Mouse (Mus musculus): ENCODE measurements at regions not wholly inside any gene's neighbourhood (a gene's known extent, or its start where the extent isn't known, plus 50 kb on each side); places are given as distances from the start of the nearest gene placed in this dataset.

DNA sequence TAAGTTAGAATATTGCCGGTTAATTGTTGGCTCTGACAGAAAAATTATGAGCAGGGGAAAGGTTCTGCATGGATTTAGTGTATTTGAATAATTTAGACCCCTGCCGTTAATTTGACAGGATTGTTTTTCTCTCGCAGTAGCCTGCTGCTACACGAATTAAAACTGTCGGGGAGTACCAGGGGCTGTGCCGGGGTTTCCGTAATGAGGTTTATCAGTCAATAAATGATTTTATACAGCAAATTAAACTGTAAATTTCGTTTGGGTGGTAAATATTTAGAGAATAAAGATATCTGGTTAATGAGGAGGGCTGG is 339.8 kb upstream of the Dynlrb2 start:
- ATAC-seq (replicated peaks; ENCODE audit: low FRiP score, low TSS enrichment, poor library complexity, severe bottlenecking) = no peak

DNA sequence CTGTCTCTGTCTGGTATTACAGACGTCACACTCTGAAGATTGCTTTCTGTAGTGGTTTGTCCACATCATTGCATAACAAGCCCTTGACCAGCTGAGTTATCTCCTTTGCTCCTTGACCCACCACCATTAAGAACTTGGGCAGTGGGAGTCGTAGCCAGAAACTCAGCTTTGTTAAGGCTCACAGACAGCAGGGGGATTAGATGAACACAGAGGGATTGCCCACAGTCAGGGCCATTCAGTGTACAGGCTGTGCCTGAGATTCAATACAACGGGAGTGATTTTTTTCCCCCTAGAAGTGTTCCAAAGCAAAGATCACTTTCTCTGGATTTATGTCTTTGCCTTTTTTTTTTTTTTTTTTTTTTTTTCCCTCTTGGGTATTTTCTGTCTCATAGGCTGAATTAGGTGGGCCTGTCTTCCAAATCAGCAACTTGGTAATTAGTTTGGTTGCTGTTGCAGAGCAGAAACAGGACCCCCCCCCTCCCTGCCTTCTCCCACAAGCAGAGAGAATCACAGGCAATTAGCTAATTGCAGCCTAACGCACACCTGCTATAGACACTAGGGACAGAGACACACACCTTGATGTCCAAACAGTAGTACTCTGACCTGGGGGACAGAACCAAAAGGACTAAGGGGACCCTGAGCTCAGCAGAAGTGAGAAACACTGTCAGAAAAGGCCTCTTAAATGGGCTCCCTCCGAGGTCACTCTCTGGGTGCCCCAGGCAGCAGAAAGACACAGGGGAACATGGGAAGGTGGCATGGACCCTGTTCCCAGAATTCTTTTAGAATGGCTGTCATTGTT is 340.4 kb upstream of the Dynlrb2 start:
- ATAC-seq (replicated peaks; ENCODE audit: low FRiP score, low TSS enrichment, poor library complexity, severe bottlenecking) = no peak

DNA sequence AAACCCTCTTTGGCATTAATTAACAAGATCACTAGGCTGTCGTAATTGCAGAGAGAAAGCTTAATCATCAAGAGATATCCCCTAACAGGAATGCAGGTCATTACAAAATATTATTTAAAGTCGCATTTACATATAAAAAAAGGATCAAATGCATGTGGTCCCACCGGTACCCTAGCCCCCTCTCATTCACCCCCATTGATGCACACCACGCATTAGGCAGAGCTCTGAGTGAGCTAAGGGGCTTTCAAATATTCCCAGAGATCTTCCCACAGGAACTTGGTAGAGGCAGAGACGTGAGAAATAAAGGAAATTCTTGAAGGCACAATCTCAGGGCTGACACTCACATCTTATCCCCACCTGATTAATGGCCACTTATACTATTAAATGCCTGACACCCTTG is 343.8 kb upstream of the Dynlrb2 start:
- no peak for ATAC-seq (replicated peaks; ENCODE audit: low FRiP score, low TSS enrichment, poor library complexity, severe bottlenecking)

DNA sequence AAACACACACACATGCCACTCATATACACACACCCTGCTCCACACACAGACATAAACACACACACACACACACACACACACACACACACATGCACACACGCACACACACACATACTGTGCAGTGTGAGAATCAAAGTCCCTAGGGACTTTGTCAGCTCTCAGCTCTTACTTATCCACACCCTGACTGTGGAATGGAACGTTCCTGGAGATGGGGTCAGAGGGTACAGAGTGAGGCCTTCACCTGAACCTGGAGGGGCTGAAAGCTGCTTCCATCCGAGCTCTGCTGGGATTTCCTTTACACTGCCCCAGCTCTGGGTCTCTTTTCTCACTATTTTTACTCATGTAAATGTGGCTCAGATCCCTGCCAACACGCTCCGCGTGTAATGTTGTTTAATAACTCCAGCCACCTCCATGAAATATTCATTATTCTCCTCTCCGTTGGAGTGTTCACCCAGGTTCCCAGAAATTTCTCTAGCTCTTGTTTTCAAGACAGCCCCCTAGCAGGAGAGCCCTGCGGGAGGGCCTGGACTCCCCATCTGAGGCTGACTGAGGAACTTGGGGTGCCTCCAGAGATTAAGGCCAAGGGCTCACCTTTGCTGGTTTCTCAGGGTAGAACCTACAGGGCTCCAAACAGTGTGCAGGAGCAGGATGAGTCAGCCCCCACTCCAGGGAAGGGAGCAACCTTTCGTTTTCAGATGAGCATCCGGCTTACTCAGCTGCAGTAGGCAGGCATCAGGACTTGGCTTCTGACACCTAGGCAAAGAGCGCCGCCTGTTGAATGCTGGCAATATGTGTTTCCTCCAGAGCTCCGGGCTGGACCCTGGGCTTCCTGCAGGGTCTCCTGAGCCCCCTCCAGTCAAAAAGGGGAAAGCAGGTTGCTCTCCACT is 360.8 kb upstream of the Dynlrb2 start:
- ATAC-seq (replicated peaks; ENCODE audit: low FRiP score, low TSS enrichment, poor library complexity, severe bottlenecking) = no peak

DNA sequence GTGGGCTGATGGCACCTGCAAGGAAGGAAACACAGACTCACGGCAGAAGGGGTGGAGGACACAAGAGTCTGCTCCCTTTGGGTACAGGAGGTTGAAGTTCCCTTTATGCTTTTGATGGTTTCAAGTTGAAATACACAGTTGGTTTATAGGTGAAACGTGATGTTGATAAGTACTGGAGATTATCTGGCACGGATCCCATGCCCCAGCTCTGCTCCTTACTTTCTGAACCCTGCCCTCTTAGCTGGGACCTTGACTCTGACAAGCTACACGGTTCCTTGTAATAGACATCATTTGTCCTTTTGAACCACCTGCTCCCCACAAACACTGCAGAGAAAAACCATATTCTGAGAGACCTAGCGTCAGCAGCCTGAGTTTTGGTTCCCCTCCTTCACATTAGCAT is 363.4 kb upstream of the Dynlrb2 start:
- ATAC-seq (replicated peaks; ENCODE audit: low FRiP score, low TSS enrichment, poor library complexity, severe bottlenecking) = no peak

DNA sequence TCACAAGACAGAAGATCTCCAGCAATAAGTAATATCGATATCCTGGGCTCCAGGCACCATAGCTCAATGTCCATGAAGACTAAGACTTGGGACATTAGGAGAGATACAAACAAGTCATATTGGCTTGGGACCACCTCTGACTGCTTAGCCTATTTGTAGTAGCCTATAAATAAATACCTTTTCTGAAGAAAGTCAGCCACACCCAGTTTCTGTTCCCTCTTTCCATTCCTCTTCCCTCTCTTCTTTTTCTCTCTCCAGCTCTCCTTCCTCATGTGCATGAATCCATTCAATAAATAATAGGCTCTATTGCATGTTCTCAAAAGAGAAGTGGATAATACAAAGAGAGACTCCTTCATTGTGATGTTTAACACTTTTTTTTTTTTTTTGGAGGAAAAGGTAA is 364.8 kb upstream of the Dynlrb2 start:
- ATAC-seq (replicated peaks; ENCODE audit: low FRiP score, low TSS enrichment, poor library complexity, severe bottlenecking) = no peak

DNA sequence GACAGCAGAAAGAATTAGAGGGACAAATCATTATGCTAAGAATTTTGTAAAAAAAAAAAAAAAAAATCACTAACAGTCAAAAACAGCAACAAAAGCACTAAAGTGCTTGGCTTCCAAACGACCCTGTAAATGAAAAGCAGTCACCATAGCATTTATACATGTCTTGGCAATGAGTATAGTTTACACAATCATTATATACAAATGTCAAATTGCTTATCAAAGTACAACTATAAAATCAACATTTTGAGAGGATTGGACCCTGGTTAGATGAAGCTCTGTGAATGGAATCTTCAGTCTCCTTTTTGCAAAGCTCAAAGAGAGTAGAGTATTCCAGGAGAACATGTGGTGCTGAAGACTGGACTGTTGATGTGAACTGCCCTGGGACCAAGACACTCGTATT is 367.0 kb upstream of the Dynlrb2 start:
- ATAC-seq (replicated peaks; ENCODE audit: low FRiP score, low TSS enrichment, poor library complexity, severe bottlenecking) = no peak

DNA sequence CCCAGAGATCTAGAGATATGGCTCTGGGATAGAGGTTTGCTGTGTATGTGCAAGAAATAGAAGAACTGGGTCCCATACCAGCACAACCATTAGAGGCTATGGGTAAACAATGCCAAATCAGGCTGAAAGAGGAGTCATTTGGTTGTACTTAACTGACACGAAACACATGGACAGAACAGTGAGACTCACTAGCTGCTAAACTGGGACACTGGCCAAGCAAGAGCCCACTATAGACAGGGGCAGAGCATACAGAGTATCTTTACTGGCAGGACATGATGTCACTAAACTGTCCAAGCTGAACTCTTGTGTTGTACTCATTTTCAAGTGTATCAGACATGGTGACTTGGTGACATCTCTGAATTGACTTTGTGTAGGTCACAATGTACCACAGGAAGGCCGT is 371.3 kb upstream of the Dynlrb2 start:
- ATAC-seq (replicated peaks; ENCODE audit: low FRiP score, low TSS enrichment, poor library complexity, severe bottlenecking) = no peak

DNA sequence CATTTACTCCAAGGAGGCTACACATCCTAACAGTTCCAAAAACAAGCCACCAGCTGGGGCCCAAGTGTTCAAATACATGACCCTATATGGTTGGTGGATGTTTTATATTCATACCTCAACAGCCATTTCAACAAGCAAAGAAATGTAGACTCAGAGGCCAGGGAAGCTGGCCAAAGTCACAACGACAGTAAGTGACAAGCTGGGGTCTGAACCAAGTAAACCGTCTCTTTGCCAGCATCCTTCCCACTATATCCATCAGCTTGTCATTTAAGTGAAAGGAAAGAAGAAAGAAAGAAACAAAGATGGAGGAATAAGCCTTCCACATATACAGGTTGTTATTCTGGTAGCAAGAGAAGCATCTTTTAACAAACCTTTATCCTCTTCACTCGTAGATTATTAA is 371.7 kb upstream of the Dynlrb2 start:
- no peak for ATAC-seq (replicated peaks; ENCODE audit: low FRiP score, low TSS enrichment, poor library complexity, severe bottlenecking)

DNA sequence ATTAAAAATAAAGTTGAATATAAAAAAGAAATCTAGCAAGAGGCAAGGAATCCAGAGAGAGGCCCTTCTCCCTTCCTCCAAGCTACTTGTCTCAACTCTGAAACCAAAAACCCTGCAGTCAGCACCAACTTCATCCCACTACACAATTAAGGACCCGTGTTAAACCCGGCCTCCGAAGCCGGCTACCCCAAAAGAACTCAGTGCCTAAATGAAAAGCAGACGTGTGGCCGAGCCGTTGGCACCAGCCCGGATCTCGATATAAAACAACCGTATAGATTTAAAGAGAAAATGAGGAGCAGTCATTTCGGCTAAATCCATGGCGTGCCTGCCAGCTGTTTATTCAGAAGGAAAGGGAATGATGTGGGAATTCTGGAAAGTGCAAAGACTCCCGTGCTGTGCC is 384.7 kb upstream of the Dynlrb2 start:
- no peak for ATAC-seq (replicated peaks; ENCODE audit: low FRiP score, low TSS enrichment, poor library complexity, severe bottlenecking)

DNA sequence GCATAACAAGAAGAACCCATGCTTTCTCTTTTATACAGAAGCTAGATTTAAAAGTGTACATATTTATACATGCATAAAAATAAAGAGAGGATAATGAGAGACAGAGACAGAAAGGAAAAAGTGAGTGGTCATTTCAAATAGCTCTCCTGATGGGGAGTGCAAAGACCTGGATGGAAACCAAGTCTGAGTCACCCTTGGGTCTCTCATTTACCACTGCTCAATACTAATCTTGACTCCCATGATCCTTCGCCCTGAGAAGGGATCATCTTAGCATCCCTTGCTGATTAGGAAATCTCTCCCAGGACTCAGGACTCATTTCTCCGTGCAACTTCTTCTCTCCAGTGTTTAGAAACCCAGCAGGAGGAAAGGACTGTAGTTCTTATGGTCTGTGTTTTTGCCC is 386.9 kb upstream of the Dynlrb2 start:
- ATAC-seq (replicated peaks; ENCODE audit: low FRiP score, low TSS enrichment, poor library complexity, severe bottlenecking) = no peak

DNA sequence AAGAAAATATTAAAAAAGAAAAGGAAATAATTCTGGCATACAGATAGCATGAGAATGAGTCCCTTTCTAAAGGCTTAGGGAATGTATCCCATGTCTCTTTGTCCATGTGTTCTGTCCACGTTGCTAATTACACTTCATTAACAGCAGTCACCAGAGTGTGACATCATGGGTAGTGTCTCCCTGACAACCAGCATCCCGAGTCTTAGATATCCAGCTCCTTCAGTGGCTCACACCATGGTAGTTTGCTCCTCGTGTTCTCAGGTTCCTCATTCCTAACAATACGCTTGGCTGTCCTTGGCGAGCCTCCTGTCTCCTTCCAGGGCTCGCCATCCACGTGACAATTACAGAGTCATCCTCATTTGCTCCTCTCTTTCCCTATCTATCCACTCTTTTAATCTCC is 388.1 kb upstream of the Dynlrb2 start:
- ATAC-seq (replicated peaks; ENCODE audit: low FRiP score, low TSS enrichment, poor library complexity, severe bottlenecking) = no peak

DNA sequence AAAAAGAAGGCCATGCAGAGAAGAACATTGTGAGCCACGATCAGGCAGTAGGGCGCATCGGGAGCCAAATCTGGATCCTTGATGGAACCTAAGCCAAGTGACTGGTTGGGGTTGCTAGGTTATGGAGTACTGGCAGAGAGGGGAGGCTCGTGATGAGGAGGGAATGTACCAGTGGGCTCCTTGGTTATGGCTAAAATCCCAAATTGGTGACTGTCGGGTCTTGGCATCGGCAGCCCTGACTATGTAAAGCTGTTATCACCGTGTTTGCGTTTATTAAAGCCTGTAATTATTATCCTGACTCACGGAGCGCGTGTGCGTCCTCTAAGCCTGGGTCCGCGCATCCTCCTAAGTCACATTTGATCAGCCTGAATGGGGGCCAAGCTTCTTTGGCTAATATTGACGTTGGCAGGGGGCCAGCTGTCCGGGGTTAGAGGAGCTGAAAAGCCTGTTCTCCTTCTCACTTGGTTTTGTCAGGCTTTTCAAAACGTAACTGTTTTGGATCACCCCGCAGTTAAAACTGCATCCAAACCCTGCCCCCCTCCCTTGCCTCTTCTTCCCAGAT is 388.9 kb upstream of the Dynlrb2 start:
- ATAC-seq (replicated peaks; ENCODE audit: low FRiP score, low TSS enrichment, poor library complexity, severe bottlenecking) = no peak

DNA sequence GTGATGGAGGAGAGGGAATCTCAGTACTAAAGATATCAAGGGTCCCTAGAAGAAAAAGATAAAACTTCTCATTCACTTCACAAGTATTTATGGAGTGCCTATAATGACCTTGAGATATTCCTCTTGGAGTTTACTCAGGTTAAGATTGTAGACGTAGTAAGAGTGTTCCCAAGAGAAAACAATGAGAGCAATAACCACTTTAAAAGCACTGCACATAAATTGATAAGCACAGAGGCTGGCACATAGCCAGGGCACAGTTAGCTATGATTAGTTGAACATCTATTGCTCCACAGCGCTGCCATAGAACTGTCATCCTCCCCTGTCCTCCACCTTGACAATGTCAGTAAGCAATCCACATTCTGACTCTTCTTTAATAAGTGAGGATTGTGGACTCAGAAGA is 389.8 kb upstream of the Dynlrb2 start:
- no peak for ATAC-seq (replicated peaks; ENCODE audit: low FRiP score, low TSS enrichment, poor library complexity, severe bottlenecking)

DNA sequence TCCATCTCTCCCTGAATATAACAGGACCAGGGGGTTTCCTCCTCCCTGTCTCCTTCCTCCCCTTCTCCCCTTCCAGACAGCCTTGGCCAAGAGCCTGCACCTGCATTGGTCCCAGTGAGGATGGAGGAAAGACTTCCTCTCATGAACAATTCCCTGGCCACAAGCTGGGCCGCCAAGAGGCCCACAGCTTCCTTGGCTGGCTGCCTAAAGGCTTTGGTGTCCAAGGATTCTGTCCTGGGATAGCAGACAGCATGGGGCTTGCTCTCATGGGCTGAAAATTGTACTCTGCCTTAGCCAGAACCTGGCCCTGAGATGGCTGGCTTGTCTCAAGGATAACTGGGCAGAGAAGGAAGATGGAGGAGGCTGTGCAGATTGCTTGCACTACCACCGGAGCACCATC is 390.3 kb upstream of the Dynlrb2 start:
- no peak for ATAC-seq (replicated peaks; ENCODE audit: low FRiP score, low TSS enrichment, poor library complexity, severe bottlenecking)

DNA sequence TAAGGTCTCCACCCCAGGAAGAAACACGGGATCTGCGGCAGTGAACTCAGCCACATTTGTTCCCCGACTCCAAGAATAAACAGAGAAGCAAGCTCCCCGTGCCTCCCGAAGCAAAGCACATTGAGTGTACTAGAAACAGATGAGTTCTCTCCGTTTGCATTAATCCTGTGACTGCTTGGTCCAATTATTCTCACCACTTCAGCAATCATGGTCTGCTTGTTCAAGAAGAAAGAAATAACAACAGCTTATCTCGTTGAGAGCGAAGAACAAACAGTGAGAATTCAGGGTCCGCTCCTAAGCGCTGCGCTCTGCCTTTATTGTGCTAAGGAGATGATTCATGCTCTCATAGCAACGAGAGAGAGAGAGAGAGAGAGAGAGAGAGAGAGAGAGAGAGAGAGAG is 393.6 kb upstream of the Dynlrb2 start:
- no peak for ATAC-seq (replicated peaks; ENCODE audit: low FRiP score, low TSS enrichment, poor library complexity, severe bottlenecking)

DNA sequence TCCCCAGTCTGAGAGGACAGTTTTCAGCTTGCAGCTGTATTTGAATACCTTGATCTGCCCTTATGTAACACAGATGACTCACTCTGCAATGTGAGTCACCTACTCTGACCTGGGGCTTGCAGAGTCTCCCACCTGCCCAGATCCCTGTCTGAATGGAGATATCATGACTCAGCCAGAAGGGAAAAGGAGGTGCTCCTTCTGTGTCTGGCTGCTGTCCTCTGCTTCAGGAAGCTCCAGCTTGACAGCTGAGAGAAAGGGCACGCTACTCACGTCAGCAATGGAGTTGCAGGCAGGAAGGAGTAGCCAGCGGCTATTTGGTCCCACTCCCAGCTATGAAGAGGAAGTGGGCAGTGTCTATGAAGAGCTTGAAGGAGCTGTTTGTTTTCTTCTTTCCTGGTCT is 389.1 kb upstream of the Maf start:
- no peak for ATAC-seq (replicated peaks; ENCODE audit: low FRiP score, low TSS enrichment, poor library complexity, severe bottlenecking)

DNA sequence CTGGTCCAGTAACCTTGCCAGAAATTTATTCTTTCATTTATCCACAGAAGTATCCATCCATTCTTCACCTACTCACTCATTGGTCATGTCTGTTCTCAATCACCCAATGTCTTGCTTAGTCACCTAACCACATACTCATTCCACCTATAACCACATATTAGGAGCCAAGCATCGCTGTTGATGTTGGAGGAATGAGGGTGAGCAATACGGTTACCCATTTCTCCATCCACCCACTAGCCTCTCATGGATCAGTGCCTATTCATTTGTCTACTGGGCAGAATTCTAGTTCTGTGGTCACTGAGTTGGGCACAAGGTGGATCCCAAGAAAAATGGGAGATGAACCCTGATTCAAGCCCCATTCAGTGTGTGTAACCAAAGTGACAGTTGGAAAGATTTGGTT is 375.6 kb upstream of the Maf start:
- no peak for ATAC-seq (replicated peaks; ENCODE audit: low FRiP score, low TSS enrichment, poor library complexity, severe bottlenecking)

DNA sequence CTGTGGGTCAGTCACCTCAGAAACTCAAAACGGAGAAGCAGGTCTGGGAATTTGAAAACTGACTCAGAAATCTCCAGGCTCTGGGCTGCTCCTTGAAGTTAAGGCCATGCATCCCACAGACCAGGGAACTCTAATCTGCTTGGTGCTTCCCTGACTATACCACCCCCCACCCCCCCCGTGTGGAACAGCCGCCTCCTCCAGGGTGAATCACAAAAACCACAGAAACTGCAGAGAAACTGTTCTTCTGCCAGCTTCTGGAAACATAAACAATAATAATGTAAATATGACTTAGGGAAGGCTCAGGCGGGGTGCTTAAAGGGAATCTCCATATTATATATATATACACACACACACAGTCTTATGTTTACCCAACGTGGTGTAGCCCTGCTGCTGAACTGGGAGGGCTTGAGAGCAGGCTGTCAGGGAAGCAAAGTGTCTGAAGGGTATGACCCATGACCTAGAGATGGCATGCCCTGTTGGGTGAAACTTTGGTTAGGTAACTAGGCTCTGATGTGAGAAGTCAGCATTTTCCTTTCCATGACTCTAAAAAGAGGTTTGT is 371.3 kb upstream of the Maf start:
- no peak for ATAC-seq (replicated peaks; ENCODE audit: low FRiP score, low TSS enrichment, poor library complexity, severe bottlenecking)

DNA sequence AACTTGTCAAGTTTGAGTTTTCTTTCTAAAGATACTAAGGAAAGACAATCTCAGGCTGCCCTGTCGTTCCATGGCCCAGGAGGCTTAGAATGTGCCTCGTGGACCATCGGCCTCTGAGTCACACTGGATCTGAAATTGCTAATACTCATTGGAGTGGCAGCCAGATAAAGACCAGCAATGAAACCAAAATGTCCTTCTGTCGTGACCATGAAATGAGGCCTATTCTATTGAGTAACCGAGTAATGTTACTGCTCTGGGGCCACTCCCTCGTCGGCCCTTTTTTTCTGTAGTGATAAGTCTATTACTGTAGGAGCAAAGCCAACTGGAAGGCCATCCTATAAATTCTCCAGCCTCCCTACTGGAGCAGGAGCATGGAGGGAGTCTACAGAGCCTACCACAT is 363.9 kb upstream of the Maf start:
- ATAC-seq (replicated peaks; ENCODE audit: low FRiP score, low TSS enrichment, poor library complexity, severe bottlenecking) = no peak

DNA sequence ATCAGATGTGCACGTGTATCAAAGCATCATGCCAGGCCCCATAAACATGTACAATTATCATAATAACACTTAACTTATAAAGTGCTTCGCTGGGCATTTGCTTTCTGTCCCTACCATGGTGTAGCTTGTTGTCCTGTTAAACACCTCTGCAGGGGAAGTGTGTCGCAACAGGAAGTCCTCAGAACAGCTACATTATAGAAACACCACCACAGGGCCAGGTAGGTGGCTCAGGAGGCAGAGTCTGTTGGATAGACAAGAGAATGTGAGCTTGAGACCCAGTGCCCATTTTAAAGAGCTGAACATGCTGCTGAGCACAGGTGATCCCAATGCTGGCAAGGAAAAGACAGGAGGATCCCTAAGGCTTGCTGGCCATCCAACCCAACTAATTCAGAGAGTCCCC is 361.9 kb upstream of the Maf start:
- no peak for ATAC-seq (replicated peaks; ENCODE audit: low FRiP score, low TSS enrichment, poor library complexity, severe bottlenecking)
